Comparison of ENCODE assay signal across 8 mouse cellular contexts in genomic region chr7:121034701-121035141, GRCm38 (mm10). TPM values are rescaled to one million over a fixed set of nuclear protein-coding genes. Genes with fewer than 3 reads are reported as not detected.
DNase-seq lines count a peak whose midpoint lies in the region; ATAC-seq lines count a peak whose summit lies in the region.

No protein-coding gene starts in this region.

- H3K4me3 ChIP-seq in forebrain, embryonic 10.5 days, result peak overlapping the region; percentile 92
- peak overlapping the region; percentile 87 for H3K4me3 ChIP-seq in midbrain, embryonic 13.5 days (replicated peaks)

- peak overlapping the region; percentile 98 for H3K27ac ChIP-seq in forebrain, embryonic 10.5 days
- H3K27ac ChIP-seq in midbrain, embryonic 13.5 days, result peak overlapping the region; percentile 97

- no peaks in the 10 kb centered on the region for H3K9me3 ChIP-seq in forebrain, embryonic 10.5 days
- no peaks in the 10 kb centered on the region for H3K9me3 ChIP-seq in midbrain, embryonic 13.5 days

- WGBS in forebrain, embryonic 10.5 days, result 0% methylated on average over 58 of the region's 63 CpGs
- WGBS in midbrain, embryonic 13.5 days, result 2% methylated on average over 46 of the region's 63 CpGs

- peaks cover 9% of the 10 kb centered on the region for H3K36me3 ChIP-seq in forebrain, embryonic 10.5 days (replicated peaks)
- H3K36me3 ChIP-seq in midbrain, embryonic 13.5 days, result no peaks in the 10 kb centered on the region

- H3K4me2 ChIP-seq in midbrain, embryonic 13.5 days (replicated peaks), result peak overlapping the region; percentile 78

- H3K4me1 ChIP-seq in forebrain, embryonic 10.5 days, result peaks cover 32% of the 10 kb centered on the region
- peaks cover 38% of the 10 kb centered on the region for H3K4me1 ChIP-seq in midbrain, embryonic 13.5 days (replicated peaks)

- peak overlapping the region; percentile 95 for H3K9ac ChIP-seq in midbrain, embryonic 13.5 days (replicated peaks)

- H3K27me3 ChIP-seq in forebrain, embryonic 10.5 days (ENCODE audit: poor library complexity, severe bottlenecking), result peaks cover 23% of the 10 kb centered on the region
- H3K27me3 ChIP-seq in midbrain, embryonic 13.5 days, result peaks cover 22% of the 10 kb centered on the region

- no peak for DNase-seq in frontal cortex, postnatal 14 days (ENCODE audit: low spot score in 2 of 2)
- DNase-seq in spleen, adult 12 weeks (ENCODE audit: low spot score), result peak; percentile 68
- no peak for DNase-seq in spleen, postnatal 4 days (ENCODE audit: low spot score in 2 of 2)
- no peak for DNase-seq in forebrain, embryonic 10.5 days (ENCODE audit: extremely low spot score, low spot score)
- peak; percentile 46 to 75 for DNase-seq in kidney, postnatal 25 days
- no peak for DNase-seq in retina, postnatal 1 day

- peak; percentile 58 for ATAC-seq in frontal cortex, adult (ENCODE audit: low TSS enrichment)
- peak; percentile 87 for ATAC-seq in midbrain, embryonic 13.5 days

RNA-seq across cellular contexts. Expression of gene Mettl9, which starts 0.5 kb away (rescaled TPM):
- 184 and 188 TPM in 2 replicates for polyA plus RNA-seq in forebrain, embryonic 10.5 days (2016; fragmentation: Nextera tagmentation; extraction: Ambion mirVana)
- 210 and 214 TPM in 2 replicates for polyA plus RNA-seq in midbrain, embryonic 13.5 days (2015; fragmentation: Nextera tagmentation; extraction: Ambion mirVana)

RNA-seq across cellular contexts. Expression of gene Igsf6, which starts 39.7 kb away (rescaled TPM):
- 0.81 and 1.1 TPM in 2 replicates for polyA plus RNA-seq in forebrain, embryonic 10.5 days (2016; fragmentation: Nextera tagmentation; extraction: Ambion mirVana)
- polyA plus RNA-seq in midbrain, embryonic 13.5 days (2015; fragmentation: Nextera tagmentation; extraction: Ambion mirVana), result 0.87 and 0.92 TPM in 2 replicates

RNA-seq across cellular contexts. Expression of gene Otoa, which starts 46.7 kb away (rescaled TPM):
- polyA plus RNA-seq in forebrain, embryonic 10.5 days (2016; fragmentation: Nextera tagmentation; extraction: Ambion mirVana), result 0.14 TPM in 2 replicates
- 0.13 and 0.19 TPM in 2 replicates for polyA plus RNA-seq in midbrain, embryonic 13.5 days (2015; fragmentation: Nextera tagmentation; extraction: Ambion mirVana)

RNA-seq across cellular contexts. Expression of gene Mfsd13b, which starts 52.4 kb away (rescaled TPM):
- 0.37 and 0.68 TPM in 2 replicates for polyA plus RNA-seq in forebrain, embryonic 10.5 days (2016; fragmentation: Nextera tagmentation; extraction: Ambion mirVana)
- polyA plus RNA-seq in midbrain, embryonic 13.5 days (2015; fragmentation: Nextera tagmentation; extraction: Ambion mirVana), result not detected in 2 replicates

RNA-seq across cellular contexts. Expression of gene Cdr2, which starts 52.6 kb away (rescaled TPM):
- 12.9 TPM in 2 replicates for polyA plus RNA-seq in forebrain, embryonic 10.5 days (2016; fragmentation: Nextera tagmentation; extraction: Ambion mirVana)
- 14.7 and 15.6 TPM in 2 replicates for polyA plus RNA-seq in midbrain, embryonic 13.5 days (2015; fragmentation: Nextera tagmentation; extraction: Ambion mirVana)

Comparison
In these comparisons a context has a peak if more than half of its experiments do, and no peak if none do; other contexts are left out.
1. DNase-seq: peak in spleen, adult 12 weeks (single experiment) and kidney, postnatal 25 days (2 of 2); none in frontal cortex, postnatal 14 days (0 of 2), spleen, postnatal 4 days (0 of 2), forebrain, embryonic 10.5 days (single experiment) and retina, postnatal 1 day (single experiment).